Mouse (Mus musculus): Measurements from ENCODE around the gene Pi4k2a.

Pi4k2a gene

GRCm38 (mm10) chr19:42089748-42090595 is at the start of gene Pi4k2a:
Pi4k2a (plus strand) TSS chr19:42090470.
- in situ Hi-C loops (cut with MboI, MseI) = loop anchor here (5.0 kb wide), 1 partner anchor 57 kb away; the partner anchor contains the start of gene Marveld1

- in situ Hi-C loops (cut with MboI, MseI) = no loop called here
These were observed 46.3 kb upstream of the Pi4k2a start for GRCm38 (mm10) chr19:42043988-42044387.

GRCm38 (mm10) chr19:42045269-42046102 is 44.8 kb upstream of the Pi4k2a start, which contains the start of gene Hoga1:
Hoga1 (plus strand) TSS chr19:42045610.
- in situ Hi-C loops (cut with MboI, MseI) = no loop called here

GRCm38 (mm10) chr19:42050251-42050650 is 40.0 kb upstream of the Pi4k2a start:
- in situ Hi-C loops (cut with MboI, MseI) = no loop called here

GRCm38 (mm10) chr19:42051351-42051750 is 38.9 kb upstream of the Pi4k2a start:
- in situ Hi-C loops (cut with MboI, MseI) = no loop called here

- in situ Hi-C loops (cut with MboI, MseI) = no loop called here
These were observed 38.3 kb upstream of the Pi4k2a start, which contains the start of gene 4933411K16Rik for GRCm38 (mm10) chr19:42051948-42052347. 4933411K16Rik (plus strand) TSS chr19:42052248.

- in situ Hi-C loops (cut with MboI, MseI) = no loop called here
These were observed 36.0 kb upstream of the Pi4k2a start for GRCm38 (mm10) chr19:42054255-42054654.

- in situ Hi-C loops (cut with MboI, MseI) = no loop called here
These were observed 34.4 kb upstream of the Pi4k2a start for GRCm38 (mm10) chr19:42055881-42056280.

- in situ Hi-C loops (cut with MboI, MseI) = no loop called here
These were observed 33.4 kb upstream of the Pi4k2a start for GRCm38 (mm10) chr19:42056719-42057409.

- in situ Hi-C loops (cut with MboI, MseI) = no loop called here
These were observed 31.8 kb upstream of the Pi4k2a start for GRCm38 (mm10) chr19:42058426-42058825.

GRCm38 (mm10) chr19:42061443-42061842 is 28.8 kb upstream of the Pi4k2a start:
- in situ Hi-C loops (cut with MboI, MseI) = no loop called here

- in situ Hi-C loops (cut with MboI, MseI) = no loop called here
These were observed 21.6 kb upstream of the Pi4k2a start for GRCm38 (mm10) chr19:42068441-42069240.

GRCm38 (mm10) chr19:42069241-42069525 is 21.1 kb upstream of the Pi4k2a start:
- in situ Hi-C loops (cut with MboI, MseI) = no loop called here

GRCm38 (mm10) chr19:42071221-42071620 is 19.0 kb upstream of the Pi4k2a start:
- in situ Hi-C loops (cut with MboI, MseI) = loop anchor here (10.0 kb wide), 1 partner anchor 1614 kb away; the partner anchor contains the start of gene Entpd7

GRCm38 (mm10) chr19:42071886-42072608 is 18.2 kb upstream of the Pi4k2a start:
- in situ Hi-C loops (cut with MboI, MseI) = loop anchor here (10.0 kb wide), 1 partner anchor 1613 kb away; the partner anchor contains the start of gene Entpd7

GRCm38 (mm10) chr19:42072802-42073201 is 17.5 kb upstream of the Pi4k2a start:
- in situ Hi-C loops (cut with MboI, MseI) = loop anchor here (10.0 kb wide), 1 partner anchor 1612 kb away; the partner anchor contains the start of gene Entpd7

GRCm38 (mm10) chr19:42075051-42075450 is 15.2 kb upstream of the Pi4k2a start:
- in situ Hi-C loops (cut with MboI, MseI) = loop anchor here (10.0 kb wide), 1 partner anchor 1610 kb away; the partner anchor contains the start of gene Entpd7

GRCm38 (mm10) chr19:42075992-42076391 is 14.3 kb upstream of the Pi4k2a start:
- in situ Hi-C loops (cut with MboI, MseI) = loop anchor here (10.0 kb wide), 1 partner anchor 1609 kb away; the partner anchor contains the start of gene Entpd7

GRCm38 (mm10) chr19:42078566-42078965 is 11.7 kb upstream of the Pi4k2a start:
- in situ Hi-C loops (cut with MboI, MseI) = loop anchor here (10.0 kb wide), 1 partner anchor 1606 kb away; the partner anchor contains the start of gene Entpd7

- in situ Hi-C loops (cut with MboI, MseI) = loop anchor here (10.0 kb wide), 1 partner anchor 1606 kb away; the partner anchor contains the start of gene Entpd7
These were observed 11.3 kb upstream of the Pi4k2a start for GRCm38 (mm10) chr19:42079006-42079405.

All from T-helper 1 cell (primary cell).